Mouse (Mus musculus) gastrocnemius, postnatal 10 days (tissue): ENCODE data around the gene Hes5. TPM values are rescaled to one million over a fixed set of nuclear protein-coding genes. Genes with fewer than 3 reads are reported as not detected.
A peak's percentile ranks its signal among the peaks of the same experiment; 100 is the strongest.

ENCODE experiments used
- DNase-seq: peaks from one replicate; pipeline ENCODE4 v3.0.0; 2021; ENCODE audit warnings: mixed read lengths
- total RNA-seq, 2 experiments: library from RNA; stranded (reverse); gene quantifications; 2 replicates each; pipeline ENCODE4 v1.2.3; 2021

The Hes5 gene
- total RNA-seq, 2 experiments from 2014 or later, result 0.36 TPM; not detected in 1

DNA sequence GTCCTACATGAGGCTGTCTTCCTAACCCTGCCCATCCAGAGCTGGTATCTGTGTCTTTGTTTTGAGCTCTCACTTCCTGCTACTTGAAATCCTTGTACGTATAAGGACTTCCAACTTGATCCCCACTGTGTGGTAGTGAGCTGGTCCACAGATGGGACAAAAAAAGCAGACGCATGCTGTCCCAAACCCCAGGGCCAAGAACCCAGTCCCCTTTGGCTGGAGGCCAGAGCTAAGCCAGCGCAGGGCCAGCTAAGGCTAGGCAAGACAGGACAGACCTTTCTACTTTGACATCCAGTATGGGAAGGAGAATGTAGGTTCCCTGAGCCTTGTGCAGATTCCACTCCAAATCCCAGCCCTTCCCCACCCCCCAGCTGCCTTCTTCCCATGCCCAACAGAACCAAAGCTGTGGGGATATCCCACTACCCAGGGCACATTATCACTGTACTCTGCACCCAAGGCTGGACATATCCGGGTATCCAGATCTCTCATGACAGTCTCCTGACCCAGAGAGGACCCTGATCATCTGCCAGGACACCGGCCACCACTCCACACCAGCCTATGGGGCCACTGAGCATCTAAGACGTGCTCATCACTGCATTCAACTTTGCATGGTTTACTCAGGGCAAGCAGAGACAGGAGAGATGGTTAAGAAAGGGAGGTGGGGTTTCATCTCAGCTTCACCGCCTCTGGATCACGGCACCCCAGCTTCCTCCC is 50.7 kb downstream of the Hes5 start:
- peak; percentile 31 for DNase-seq

Other genes with a start within 250 kb of the Hes5 start
- gene Ttc34, start 123.5 kb upstream of the Hes5 start, total RNA-seq, result not detected
- under 1 TPM; 0.68 to 0.78 TPM for gene Mmel1, start 91.3 kb upstream of the Hes5 start, total RNA-seq
- 100 to 1,000 TPM; 121 to 143 TPM for gene Fam213b, start 61.8 kb upstream of the Hes5 start, total RNA-seq
- 1 to 10 TPM; 1.8 to 4.2 TPM for gene Tnfrsf14, start 32.4 kb upstream of the Hes5 start, total RNA-seq
- 10 to 100 TPM; 26.1 to 28.7 TPM for gene Pank4, start 3.2 kb downstream of the Hes5 start, total RNA-seq
- gene Plch2, start 95.9 kb downstream of the Hes5 start, total RNA-seq, result under 1 TPM; 0.09 to 0.14 TPM
- gene Pex10, start 106.1 kb downstream of the Hes5 start, total RNA-seq, result 10 to 100 TPM; 10.5 to 13.6 TPM
- gene Rer1, start 125.5 kb downstream of the Hes5 start, total RNA-seq, result 10 to 100 TPM; 49.0 to 58.1 TPM
- gene Morn1, start 125.7 kb downstream of the Hes5 start, total RNA-seq, result 1 to 10 TPM; 2.6 to 4.3 TPM